Mouse (Mus musculus): Measurements from ENCODE around the gene Agbl4. TPM values are rescaled to one million over a fixed set of nuclear protein-coding genes. Genes with fewer than 3 reads are reported as not detected.

The Agbl4 gene
- polyA plus RNA-seq, 1 experiment from 2014 or later: 2.7 TPM

DNA sequence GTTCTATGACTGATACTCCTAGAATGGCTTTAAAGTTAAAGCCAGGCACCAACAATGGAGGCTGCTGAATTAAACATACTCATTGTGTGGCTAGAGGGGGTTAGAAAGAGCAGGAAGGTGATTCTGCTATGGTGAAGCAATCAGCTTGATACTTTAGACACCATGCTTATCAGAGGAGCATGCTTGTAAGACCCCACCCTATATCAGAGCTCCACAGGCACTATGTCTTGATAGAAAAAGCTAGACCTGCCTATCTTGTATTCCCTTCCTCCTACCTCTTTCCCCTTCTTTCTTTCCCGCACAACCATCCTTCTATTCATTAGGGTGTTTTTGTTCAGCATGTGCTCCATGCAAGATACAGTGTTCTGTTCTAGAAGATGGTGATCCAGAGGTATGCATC lies 1104.0 kb downstream of the Agbl4 start:
- H3K9me3 ChIP-seq (ENCODE audit: control insufficient read depth, low read length): no peaks in the 10 kb centered on the region
- no peak overlapping the region for H3K4me2 ChIP-seq (ENCODE audit: low read length)
- no peak overlapping the region for H3K9ac ChIP-seq (replicated peaks; ENCODE audit: low read depth, low read length)
- no peak overlapping the region for H3K27ac ChIP-seq (ENCODE audit: low read length)
- H3K4me3 ChIP-seq (replicated peaks; ENCODE audit: low read length): no peak overlapping the region
- 92% methylated on average over 1 of the region's 1 CpGs for WGBS
- no peaks in the 10 kb centered on the region for H3K36me3 ChIP-seq (ENCODE audit: control insufficient read depth, insufficient read depth)
- no peaks in the 10 kb centered on the region for H3K4me1 ChIP-seq (replicated peaks; ENCODE audit: control insufficient read depth, insufficient read depth, low read length)
- H3K27me3 ChIP-seq (replicated peaks; ENCODE audit: control insufficient read depth, insufficient read depth, low read length): no peaks in the 10 kb centered on the region
- ATAC-seq: no peak

DNA sequence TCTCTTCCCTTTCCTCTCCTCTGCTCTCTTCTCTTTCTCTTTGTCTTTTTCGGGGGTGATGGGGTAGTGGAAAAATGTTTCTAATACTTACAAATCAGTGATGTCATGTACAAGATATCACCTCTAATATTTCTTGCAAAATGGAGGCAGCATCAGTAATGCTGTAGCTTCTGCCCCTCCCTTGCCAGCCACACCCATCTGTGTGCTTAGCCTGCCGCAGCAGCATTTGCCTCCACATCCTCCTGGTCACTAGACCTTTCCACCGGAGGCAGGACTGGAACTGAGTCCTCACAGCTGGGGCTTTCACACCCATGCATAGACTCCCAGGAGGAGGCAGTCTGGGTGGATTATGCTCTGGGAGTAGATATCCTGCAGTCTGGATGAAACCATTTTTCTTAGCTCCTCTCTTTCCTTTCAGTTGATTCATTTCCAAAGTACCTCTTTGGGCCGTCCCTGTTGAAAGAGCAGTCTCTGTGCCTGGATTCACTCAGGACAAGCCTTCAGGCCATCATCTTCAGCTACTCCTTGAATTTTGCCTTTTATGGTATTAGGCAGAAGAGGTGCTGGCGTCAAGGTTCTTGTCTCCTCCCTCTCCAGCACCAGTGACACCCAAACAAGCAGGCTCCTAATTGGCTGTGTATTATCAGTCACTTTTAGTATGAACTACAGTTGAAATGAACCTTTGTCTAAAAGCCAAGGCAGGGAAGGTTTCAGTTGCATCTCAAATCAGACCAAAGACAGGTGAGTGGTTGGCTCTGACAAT lies 1105.7 kb downstream of the Agbl4 start:
- Histone ChIP-seq H3K4me2 (ENCODE audit: low read length) (no peak overlapping the region), H3K27me3 (replicated peaks; ENCODE audit: control insufficient read depth, insufficient read depth, low read length) (no peaks in the 10 kb centered on the region), H3K4me3 (replicated peaks; ENCODE audit: low read length) (no peak overlapping the region), H3K36me3 (ENCODE audit: control insufficient read depth, insufficient read depth) (no peaks in the 10 kb centered on the region), H3K9me3 (ENCODE audit: control insufficient read depth, low read length) (no peaks in the 10 kb centered on the region), H3K4me1 (replicated peaks; ENCODE audit: control insufficient read depth, insufficient read depth, low read length) (no peaks in the 10 kb centered on the region), H3K27ac (ENCODE audit: low read length) (no peak overlapping the region), H3K9ac (replicated peaks; ENCODE audit: low read depth, low read length) (no peak overlapping the region)
- ATAC-seq: no peak
- WGBS: 65% methylated on average over 5 of the region's 5 CpGs

DNA sequence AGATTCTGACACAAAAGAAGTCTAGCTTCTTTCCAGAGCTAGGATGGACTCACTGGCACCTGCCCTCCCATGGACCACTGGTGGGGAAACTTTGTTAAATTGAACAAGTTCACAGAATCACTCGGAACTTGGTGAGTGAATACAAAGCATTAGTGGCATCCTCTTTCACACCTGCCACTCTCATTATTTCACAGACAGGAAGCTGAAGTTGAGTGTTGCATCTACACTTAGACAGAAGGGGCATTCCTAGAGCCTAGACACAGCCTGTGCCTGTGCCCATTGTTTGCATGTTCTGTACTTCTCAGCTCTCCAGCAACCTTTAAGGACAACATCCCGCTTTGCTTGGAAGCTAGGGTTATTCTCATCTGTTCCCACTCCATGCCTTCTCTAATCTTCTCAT lies 1107.5 kb downstream of the Agbl4 start:
- no peak for ATAC-seq
- H3K36me3 ChIP-seq (ENCODE audit: control insufficient read depth, insufficient read depth): no peaks in the 10 kb centered on the region
- WGBS: 90% methylated on average over 2 of the region's 2 CpGs
- H3K9me3 ChIP-seq (ENCODE audit: control insufficient read depth, low read length): no peaks in the 10 kb centered on the region
- H3K4me2 ChIP-seq (ENCODE audit: low read length): no peak overlapping the region
- no peaks in the 10 kb centered on the region for H3K27me3 ChIP-seq (replicated peaks; ENCODE audit: control insufficient read depth, insufficient read depth, low read length)
- no peaks in the 10 kb centered on the region for H3K4me1 ChIP-seq (replicated peaks; ENCODE audit: control insufficient read depth, insufficient read depth, low read length)
- no peak overlapping the region for H3K4me3 ChIP-seq (replicated peaks; ENCODE audit: low read length)
- H3K27ac ChIP-seq (ENCODE audit: low read length): no peak overlapping the region
- no peak overlapping the region for H3K9ac ChIP-seq (replicated peaks; ENCODE audit: low read depth, low read length)

DNA sequence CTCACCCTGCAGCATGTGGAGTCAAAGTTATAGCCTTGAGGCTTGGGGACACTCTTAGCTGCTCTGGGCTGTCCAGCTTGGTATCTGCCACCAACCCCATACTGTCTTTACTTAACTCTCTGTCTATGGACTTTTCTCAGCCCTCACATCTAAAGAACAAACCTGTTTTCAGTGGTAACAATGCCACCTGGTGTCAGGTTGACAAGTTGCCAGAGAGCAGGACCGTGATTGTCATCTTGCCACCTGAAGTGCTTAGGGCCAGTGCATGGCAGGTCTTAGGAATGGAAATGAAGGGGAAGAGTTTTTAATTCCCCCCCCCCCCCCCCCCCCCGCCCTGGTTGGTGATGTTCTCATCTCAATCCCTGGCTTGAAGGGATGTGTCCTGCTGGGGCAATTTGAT lies 1112.7 kb downstream of the Agbl4 start:
- WGBS: 38% methylated on average over 1 of the region's 2 CpGs
- H3K27ac ChIP-seq (ENCODE audit: low read length): no peak overlapping the region
- no peak overlapping the region for H3K4me3 ChIP-seq (replicated peaks; ENCODE audit: low read length)
- H3K9ac ChIP-seq (replicated peaks; ENCODE audit: low read depth, low read length): no peak overlapping the region
- H3K27me3 ChIP-seq (replicated peaks; ENCODE audit: control insufficient read depth, insufficient read depth, low read length): no peaks in the 10 kb centered on the region
- no peaks in the 10 kb centered on the region for H3K9me3 ChIP-seq (ENCODE audit: control insufficient read depth, low read length)
- ATAC-seq: no peak
- no peaks in the 10 kb centered on the region for H3K36me3 ChIP-seq (ENCODE audit: control insufficient read depth, insufficient read depth)
- H3K4me1 ChIP-seq (replicated peaks; ENCODE audit: control insufficient read depth, insufficient read depth, low read length): no peaks in the 10 kb centered on the region
- no peak overlapping the region for H3K4me2 ChIP-seq (ENCODE audit: low read length)

DNA sequence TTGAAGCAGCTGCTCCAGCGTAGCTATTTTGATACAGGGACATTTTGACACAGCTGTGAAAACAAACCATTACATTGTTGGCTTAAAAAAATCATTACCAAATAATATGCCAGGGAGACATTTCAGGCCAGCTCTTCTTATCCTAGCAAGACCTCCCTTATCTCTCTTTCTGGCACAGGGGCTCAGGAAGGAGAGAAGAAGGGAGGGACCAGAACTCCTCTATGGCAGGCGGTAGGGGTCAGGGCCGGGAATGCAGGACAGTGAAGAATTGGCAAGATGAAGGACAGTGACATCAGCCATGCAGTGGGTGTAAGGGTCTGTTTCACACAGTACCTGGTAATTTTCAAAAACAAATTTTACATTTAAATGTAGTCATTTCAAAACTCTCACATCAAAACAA lies 1116.5 kb downstream of the Agbl4 start:
- no peaks in the 10 kb centered on the region for H3K36me3 ChIP-seq (ENCODE audit: control insufficient read depth, insufficient read depth)
- H3K9ac ChIP-seq (replicated peaks; ENCODE audit: low read depth, low read length): no peak overlapping the region
- WGBS: 72% methylated on average over 3 of the region's 3 CpGs
- no peaks in the 10 kb centered on the region for H3K27me3 ChIP-seq (replicated peaks; ENCODE audit: control insufficient read depth, insufficient read depth, low read length)
- ATAC-seq: no peak
- no peak overlapping the region for H3K27ac ChIP-seq (ENCODE audit: low read length)
- H3K4me3 ChIP-seq (replicated peaks; ENCODE audit: low read length): no peak overlapping the region
- H3K4me2 ChIP-seq (ENCODE audit: low read length): no peak overlapping the region
- no peaks in the 10 kb centered on the region for H3K4me1 ChIP-seq (replicated peaks; ENCODE audit: control insufficient read depth, insufficient read depth, low read length)
- no peaks in the 10 kb centered on the region for H3K9me3 ChIP-seq (ENCODE audit: control insufficient read depth, low read length)

DNA sequence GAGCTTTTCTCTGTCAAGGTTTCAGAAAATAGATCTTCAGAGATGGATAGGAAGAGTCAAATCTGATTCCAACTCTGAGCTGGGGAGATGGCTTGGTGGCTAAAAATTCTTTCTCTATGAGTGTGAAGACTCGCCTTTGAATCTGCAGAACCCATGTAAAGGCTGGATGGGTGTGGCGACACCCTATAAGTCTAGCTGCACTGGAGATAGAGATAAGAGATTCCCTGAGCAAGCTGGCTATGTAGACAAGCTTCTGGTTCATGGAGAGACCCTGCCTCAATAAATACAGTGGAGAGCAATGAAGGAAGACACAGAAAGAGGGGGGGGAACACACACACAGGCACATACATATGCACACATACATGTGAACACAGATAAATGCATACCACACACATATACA lies 1118.7 kb downstream of the Agbl4 start:
- Histone ChIP-seq H3K9ac (replicated peaks; ENCODE audit: low read depth, low read length) (no peak overlapping the region), H3K4me2 (ENCODE audit: low read length) (no peak overlapping the region), H3K4me3 (replicated peaks; ENCODE audit: low read length) (no peak overlapping the region), H3K27me3 (replicated peaks; ENCODE audit: control insufficient read depth, insufficient read depth, low read length) (no peaks in the 10 kb centered on the region), H3K4me1 (replicated peaks; ENCODE audit: control insufficient read depth, insufficient read depth, low read length) (no peaks in the 10 kb centered on the region), H3K9me3 (ENCODE audit: control insufficient read depth, low read length) (no peaks in the 10 kb centered on the region), H3K27ac (ENCODE audit: low read length) (no peak overlapping the region), H3K36me3 (ENCODE audit: control insufficient read depth, insufficient read depth) (no peaks in the 10 kb centered on the region)
- WGBS: 97% methylated on average over 2 of the region's 2 CpGs
- ATAC-seq: no peak

DNA sequence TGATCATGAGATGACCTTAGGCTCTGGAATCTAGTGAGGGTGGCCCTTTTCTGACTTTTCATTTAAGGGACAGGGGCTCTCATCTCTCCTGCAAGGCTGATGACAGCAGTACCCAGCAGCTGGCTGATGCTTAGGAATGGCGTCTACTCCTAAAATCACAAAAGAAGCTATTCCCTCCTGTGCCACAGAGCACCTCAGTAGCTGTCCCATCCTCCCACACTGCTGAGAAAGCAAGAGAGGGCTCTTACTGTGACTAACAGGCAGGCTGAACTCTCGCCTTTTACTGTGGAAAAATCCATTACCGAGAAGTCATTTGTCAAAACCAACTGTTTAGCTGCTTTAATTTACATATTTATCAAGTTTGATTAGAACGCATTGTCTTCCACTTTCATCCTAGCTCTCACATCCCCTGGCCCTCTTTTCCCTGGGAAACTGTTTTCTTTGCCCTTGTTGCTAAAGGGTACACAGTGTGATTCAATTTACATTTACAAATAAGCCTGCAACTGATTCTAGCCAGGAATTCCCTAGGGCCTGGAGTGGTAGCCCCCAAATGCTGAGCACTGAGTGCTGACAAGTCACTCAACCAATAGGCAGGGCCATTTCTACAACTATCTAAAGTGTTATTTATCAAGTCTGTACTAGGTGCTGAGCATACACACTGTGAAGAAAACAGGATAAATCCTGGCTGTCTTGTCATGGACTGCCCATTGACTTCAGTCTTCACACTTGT lies 1119.8 kb downstream of the Agbl4 start:
- WGBS: 29% methylated on average over 4 of the region's 4 CpGs
- no peak overlapping the region for H3K4me2 ChIP-seq (ENCODE audit: low read length)
- H3K27me3 ChIP-seq (replicated peaks; ENCODE audit: control insufficient read depth, insufficient read depth, low read length): no peaks in the 10 kb centered on the region
- H3K4me1 ChIP-seq (replicated peaks; ENCODE audit: control insufficient read depth, insufficient read depth, low read length): no peaks in the 10 kb centered on the region
- H3K36me3 ChIP-seq (ENCODE audit: control insufficient read depth, insufficient read depth): no peaks in the 10 kb centered on the region
- H3K9ac ChIP-seq (replicated peaks; ENCODE audit: low read depth, low read length): no peak overlapping the region
- peak; percentile 45 for ATAC-seq
- H3K4me3 ChIP-seq (replicated peaks; ENCODE audit: low read length): no peak overlapping the region
- no peaks in the 10 kb centered on the region for H3K9me3 ChIP-seq (ENCODE audit: control insufficient read depth, low read length)
- H3K27ac ChIP-seq (ENCODE audit: low read length): no peak overlapping the region

DNA sequence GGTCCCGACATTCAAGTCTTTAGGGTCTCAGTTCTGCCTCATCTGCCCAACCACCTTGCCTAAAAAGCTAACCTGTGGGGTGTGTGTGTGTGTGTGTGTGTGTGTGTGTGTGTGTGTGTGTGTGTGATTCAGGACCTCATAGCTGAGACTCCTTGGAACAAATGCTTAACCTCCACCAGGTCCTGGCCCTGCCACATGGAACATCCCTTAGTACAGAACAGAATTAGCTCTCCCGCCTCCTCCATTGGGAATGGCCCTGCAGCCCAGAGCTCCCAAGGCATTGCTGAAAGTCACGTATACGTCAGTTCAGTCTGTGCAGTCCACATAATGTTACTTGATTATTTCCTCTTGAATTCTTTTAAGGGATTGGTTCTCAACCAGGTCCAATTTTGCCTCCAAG lies 1120.7 kb downstream of the Agbl4 start:
- no peaks in the 10 kb centered on the region for H3K27me3 ChIP-seq (replicated peaks; ENCODE audit: control insufficient read depth, insufficient read depth, low read length)
- H3K9me3 ChIP-seq (ENCODE audit: control insufficient read depth, low read length): no peaks in the 10 kb centered on the region
- H3K4me1 ChIP-seq (replicated peaks; ENCODE audit: control insufficient read depth, insufficient read depth, low read length): no peaks in the 10 kb centered on the region
- H3K4me3 ChIP-seq (replicated peaks; ENCODE audit: low read length): no peak overlapping the region
- no peak overlapping the region for H3K4me2 ChIP-seq (ENCODE audit: low read length)
- H3K36me3 ChIP-seq (ENCODE audit: control insufficient read depth, insufficient read depth): no peaks in the 10 kb centered on the region
- no peak overlapping the region for H3K27ac ChIP-seq (ENCODE audit: low read length)
- WGBS: 95% methylated on average over 4 of the region's 4 CpGs
- ATAC-seq: no peak
- H3K9ac ChIP-seq (replicated peaks; ENCODE audit: low read depth, low read length): no peak overlapping the region

DNA sequence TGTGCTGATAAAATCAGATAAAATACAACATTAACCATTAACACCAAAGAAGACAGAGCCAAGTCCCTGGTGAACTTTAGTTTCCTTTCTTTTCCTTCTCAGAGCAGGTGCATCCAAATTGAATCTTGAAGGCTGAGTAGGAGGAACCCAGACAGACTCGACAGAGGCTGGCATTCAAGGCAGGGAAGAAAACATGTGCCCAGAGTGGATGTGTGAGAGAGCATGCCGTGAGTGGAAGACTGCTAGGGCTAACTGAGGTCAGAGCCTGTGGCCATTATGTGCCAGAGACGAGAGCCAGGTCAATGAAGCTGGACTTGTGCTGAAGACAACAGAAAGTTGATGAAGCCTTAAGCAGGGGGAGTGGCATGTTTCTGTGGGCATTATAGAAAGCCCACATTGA lies 1121.8 kb downstream of the Agbl4 start:
- Histone ChIP-seq H3K36me3 (ENCODE audit: control insufficient read depth, insufficient read depth) (no peaks in the 10 kb centered on the region), H3K4me3 (replicated peaks; ENCODE audit: low read length) (no peak overlapping the region), H3K27ac (ENCODE audit: low read length) (no peak overlapping the region), H3K4me2 (ENCODE audit: low read length) (no peak overlapping the region), H3K27me3 (replicated peaks; ENCODE audit: control insufficient read depth, insufficient read depth, low read length) (no peaks in the 10 kb centered on the region), H3K4me1 (replicated peaks; ENCODE audit: control insufficient read depth, insufficient read depth, low read length) (no peaks in the 10 kb centered on the region), H3K9ac (replicated peaks; ENCODE audit: low read depth, low read length) (no peak overlapping the region), H3K9me3 (ENCODE audit: control insufficient read depth, low read length) (no peaks in the 10 kb centered on the region)
- no peak for ATAC-seq
- 66% methylated on average over 3 of the region's 3 CpGs for WGBS
